Mouse (Mus musculus): Measurements from ENCODE around the gene Abcc4. TPM values are rescaled to one million over a fixed set of nuclear protein-coding genes. Genes with fewer than 3 reads are reported as not detected.
A peak's percentile ranks its signal among the peaks of the same experiment; 100 is the strongest.

Gene Abcc4
- total RNA-seq, 2 experiments from 2014 or later, result 9.5 to 11.0 TPM

DNA sequence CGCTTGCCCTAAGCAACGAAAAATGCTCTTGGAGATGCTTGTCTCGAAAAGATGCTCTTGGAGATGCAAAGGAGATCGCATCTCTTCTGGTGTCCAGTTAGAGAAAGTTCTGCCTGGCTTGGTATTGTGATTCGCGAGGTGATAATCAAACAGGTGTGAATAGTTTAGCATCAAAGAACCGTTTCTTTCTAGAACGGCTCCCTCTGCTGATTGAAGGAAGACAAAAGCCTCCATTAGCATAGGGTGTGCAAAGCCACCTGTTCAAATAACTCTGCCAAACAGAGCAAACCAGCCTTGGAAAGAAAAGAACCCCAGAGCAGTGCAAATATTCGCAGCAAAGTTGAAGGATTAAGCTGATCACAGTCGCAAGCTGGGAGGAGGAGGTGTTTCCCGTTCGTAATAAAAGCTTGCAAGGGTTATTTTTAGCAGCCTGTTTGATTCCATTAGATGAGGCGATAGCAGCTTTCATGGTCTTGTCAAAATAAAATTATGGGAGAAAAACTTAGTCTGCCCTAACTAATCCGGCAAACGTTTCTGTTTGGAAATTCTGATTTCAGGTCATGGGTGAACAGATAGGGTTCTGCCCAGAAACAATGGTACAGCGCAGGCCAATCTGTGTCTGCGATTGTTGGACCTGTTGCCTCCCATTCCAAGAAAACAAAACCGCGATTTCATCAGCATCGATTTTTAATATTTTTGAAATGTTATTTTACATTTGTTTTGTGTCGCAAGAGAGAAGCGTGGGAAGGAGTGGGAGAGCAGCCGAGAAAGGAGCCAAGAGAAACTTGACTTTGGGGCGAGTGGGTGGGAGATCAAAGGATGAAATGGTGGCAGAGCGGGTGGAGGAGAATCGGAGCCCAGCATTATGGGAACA is 231.6 kb downstream of the Abcc4 start:
- H3K27ac ChIP-seq, result no peak overlapping the region
- TF ChIP-seq CTCF (IDR thresholded peaks at IDR 0.05), result peak; percentile 27
- peak overlapping the region; percentile 45 for H3K4me3 ChIP-seq
- DNase-seq (ENCODE audit: extremely low spot score in 1 of 2, low spot score in 2 of 2), result peak; percentile 9 to 11
- intact Hi-C loops (cut with DNase I), result no loop called here

GRCm38 (mm10) chr14:118473831-118474193 is 232.2 kb downstream of the Abcc4 start:
- H3K4me3 ChIP-seq, result peak overlapping the region; percentile 45
- intact Hi-C loops (cut with DNase I), result no loop called here
- no peak for TF ChIP-seq CTCF (IDR thresholded peaks at IDR 0.05)

DNA sequence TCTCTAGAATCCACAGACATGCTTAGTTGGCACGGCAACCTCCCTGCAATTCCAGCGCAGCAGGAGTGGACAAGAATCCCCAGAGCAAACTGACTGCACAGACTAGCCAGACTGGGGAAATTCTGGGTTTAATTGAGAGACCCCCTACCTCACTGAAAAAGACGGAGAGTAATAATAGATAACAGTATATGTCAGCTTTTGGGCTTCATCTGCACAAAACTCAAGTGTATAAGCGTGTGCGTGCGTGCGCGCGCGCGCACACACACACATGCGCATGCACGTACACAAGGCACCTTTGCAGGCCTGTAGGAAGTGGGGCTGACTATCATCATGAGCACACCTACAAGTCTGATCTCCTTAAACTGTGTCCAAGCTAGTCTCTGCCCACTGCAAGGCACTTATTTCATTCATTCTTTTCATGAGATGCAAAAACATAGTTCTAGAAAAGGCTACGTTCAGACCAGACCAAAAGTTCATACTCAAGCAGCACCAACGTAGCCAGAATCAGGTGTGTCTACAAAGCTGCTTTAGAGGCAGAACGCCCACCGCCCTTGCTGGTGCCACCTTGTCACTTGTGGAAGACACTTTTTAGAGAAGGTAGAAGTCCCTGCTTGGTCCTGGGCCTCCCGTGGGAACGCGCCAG is 232.7 kb downstream of the Abcc4 start:
- no peak for DNase-seq (ENCODE audit: extremely low spot score in 1 of 2, low spot score in 2 of 2)
- Histone ChIP-seq H3K4me3 (peak overlapping the region; percentile 45), H3K27ac (no peak overlapping the region)
- intact Hi-C loops (cut with DNase I), result no loop called here
- TF ChIP-seq CTCF (IDR thresholded peaks at IDR 0.05), result no peak

More at GRCm38 (mm10) chr14:118473831-118474193, 232.2 kb downstream of the Abcc4 start:
- DNase-seq (ENCODE audit: extremely low spot score in 1 of 2, low spot score in 2 of 2), result peak; percentile 29 to 36
- no peak overlapping the region for H3K27ac ChIP-seq

DNA sequence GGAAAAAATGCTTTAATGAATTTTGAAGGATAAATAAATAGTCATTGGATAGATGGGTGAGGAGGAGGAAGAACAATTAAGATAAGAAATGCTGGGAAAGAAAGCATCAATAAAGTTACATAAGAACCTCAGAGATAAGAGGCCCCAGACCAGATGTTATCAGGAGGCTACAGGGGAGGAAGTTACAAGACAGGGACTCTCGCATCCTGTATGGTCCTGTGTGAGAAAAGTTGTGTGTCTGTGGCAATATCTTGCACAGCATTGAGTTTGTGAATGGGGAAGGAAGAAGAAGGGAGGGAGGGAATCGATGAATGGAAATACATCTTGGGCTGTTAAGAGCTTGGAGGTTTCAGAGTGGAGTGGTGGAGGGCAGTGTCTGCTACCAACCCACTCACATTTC is 240.7 kb downstream of the Abcc4 start:
- no peak for TF ChIP-seq CTCF (IDR thresholded peaks at IDR 0.05)
- intact Hi-C loops (cut with DNase I), result no loop called here
- H3K27ac ChIP-seq, result no peak overlapping the region
- no peak for DNase-seq (ENCODE audit: extremely low spot score in 1 of 2, low spot score in 2 of 2)
- H3K4me3 ChIP-seq, result no peak overlapping the region

GRCm38 (mm10) chr14:118464401-118464800 is 241.6 kb downstream of the Abcc4 start:
- no peak for DNase-seq (ENCODE audit: extremely low spot score in 1 of 2, low spot score in 2 of 2)
- TF ChIP-seq CTCF (IDR thresholded peaks at IDR 0.05), result no peak
- Histone ChIP-seq H3K4me3 (no peak overlapping the region), H3K27ac (no peak overlapping the region)
- intact Hi-C loops (cut with DNase I), result no loop called here

DNA sequence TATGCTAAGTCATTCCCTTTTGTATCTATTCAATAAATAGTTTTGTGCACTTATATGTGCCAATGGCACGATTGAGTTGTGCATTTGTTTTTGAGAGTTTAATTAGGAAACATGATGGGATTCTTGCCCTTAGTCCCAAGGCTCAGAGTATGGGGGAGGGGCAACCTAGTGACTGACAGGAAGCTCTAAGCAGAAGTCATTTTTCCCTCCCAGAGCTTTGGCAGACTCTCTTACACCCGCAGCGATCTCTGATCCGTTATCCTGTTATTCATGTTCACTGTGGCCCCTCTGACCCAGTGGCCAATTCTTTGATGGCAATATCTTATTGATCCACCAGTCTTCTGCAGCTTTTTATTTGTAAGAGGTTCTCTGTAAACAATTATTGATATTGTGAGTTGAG is 253.4 kb downstream of the Abcc4 start:
- intact Hi-C loops (cut with DNase I), result no loop called here
- no peak for DNase-seq (ENCODE audit: extremely low spot score in 1 of 2, low spot score in 2 of 2)
- no peak overlapping the region for H3K4me3 ChIP-seq
- no peak overlapping the region for H3K27ac ChIP-seq
- TF ChIP-seq CTCF (IDR thresholded peaks at IDR 0.05), result no peak

DNA sequence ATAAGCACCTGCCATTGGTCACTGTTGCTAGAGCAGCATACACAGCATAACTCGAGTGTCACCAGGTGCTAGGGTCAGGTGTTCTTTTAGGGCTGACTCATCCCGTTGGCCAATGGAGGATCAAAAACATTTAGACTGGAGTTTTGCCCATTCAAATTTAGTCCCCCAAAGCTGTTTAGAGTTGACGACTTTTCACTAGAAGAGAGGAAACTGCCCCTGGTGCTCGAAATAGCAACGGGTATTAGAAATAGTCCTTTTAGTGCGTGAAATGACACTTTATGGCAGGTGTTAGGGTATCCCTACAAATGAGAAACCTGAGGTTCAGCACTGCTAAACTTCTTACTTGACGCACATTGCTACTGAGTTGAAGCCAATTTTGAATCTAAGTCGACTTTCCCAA is 265.9 kb downstream of the Abcc4 start:
- no peak overlapping the region for H3K27ac ChIP-seq
- no peak overlapping the region for H3K4me3 ChIP-seq
- TF ChIP-seq CTCF (IDR thresholded peaks at IDR 0.05), result no peak
- DNase-seq (ENCODE audit: extremely low spot score in 1 of 2, low spot score in 2 of 2), result no peak
- intact Hi-C loops (cut with DNase I), result no loop called here

DNA sequence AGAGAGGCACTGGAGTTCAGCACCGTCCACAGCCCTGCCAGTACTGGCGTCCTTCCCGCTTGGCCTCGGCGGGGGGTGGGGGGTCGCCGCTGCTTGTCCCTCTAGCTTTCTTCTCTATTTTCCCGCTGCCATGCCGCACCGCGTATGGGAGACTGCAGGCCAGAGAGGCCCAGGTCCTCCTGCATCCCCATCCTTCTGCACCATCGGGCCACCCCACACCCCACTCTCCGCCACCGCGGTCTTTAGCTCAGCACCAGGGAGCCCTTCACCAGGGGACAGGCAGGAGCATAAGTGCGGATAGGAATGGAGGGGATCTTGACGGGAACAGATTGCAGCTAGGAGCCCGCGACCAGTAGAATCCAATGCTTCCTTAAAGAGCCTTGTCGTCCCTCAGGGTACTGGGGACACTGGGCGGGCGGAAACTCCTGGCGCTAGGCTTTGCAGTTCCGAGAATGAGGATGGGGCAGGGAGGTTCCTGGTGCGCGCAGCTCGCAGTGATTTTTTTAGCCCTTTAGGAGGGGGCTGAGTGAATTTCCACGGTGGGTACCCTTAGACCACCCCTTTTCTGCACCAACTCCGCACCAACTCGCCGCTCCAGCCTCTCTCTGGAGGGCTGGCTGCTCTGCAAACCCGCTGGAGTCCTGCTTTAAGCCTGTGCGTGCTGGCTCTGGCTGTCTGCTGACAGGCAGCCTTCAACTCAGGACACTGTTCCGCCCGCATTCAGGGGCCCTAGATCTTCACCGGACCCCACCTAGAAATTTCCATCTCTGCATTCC is 268.7 kb downstream of the Abcc4 start:
- DNase-seq (ENCODE audit: extremely low spot score in 1 of 2, low spot score in 2 of 2), result peak; percentile 9 to 20
- H3K27ac ChIP-seq, result peak overlapping the region; percentile 32; the same call in 1 of the 2 replicates

GRCm38 (mm10) chr14:118436791-118437155 is 269.2 kb downstream of the Abcc4 start:
- DNase-seq (ENCODE audit: extremely low spot score in 1 of 2, low spot score in 2 of 2), result peak; percentile 22 to 33
- TF ChIP-seq CTCF (IDR thresholded peaks at IDR 0.05), result peak; percentile 4
- Histone ChIP-seq H3K27ac (peak overlapping the region; percentile 32; the same call in 1 of the 2 replicates), H3K4me3 (peak overlapping the region; percentile 37)
- intact Hi-C loops (cut with DNase I), result loop anchor here (1.0 kb wide), 1 partner anchor 199 kb away; the partner anchor contains the start of gene Sox21

More for the DNA sequence above, 268.7 kb downstream of the Abcc4 start:
- H3K4me3 ChIP-seq, result peak overlapping the region; percentile 37
- intact Hi-C loops (cut with DNase I), result no loop called here
- TF ChIP-seq CTCF (IDR thresholded peaks at IDR 0.05), result no peak

- TF ChIP-seq CTCF (IDR thresholded peaks at IDR 0.05), result no peak
- no peak for DNase-seq (ENCODE audit: extremely low spot score in 1 of 2, low spot score in 2 of 2)
- H3K4me3 ChIP-seq, result no peak overlapping the region
- no peak overlapping the region for H3K27ac ChIP-seq
- intact Hi-C loops (cut with DNase I), result loop anchor here (1.0 kb wide), 1 partner anchor 199 kb away; the partner anchor contains the start of gene Sox21
Observed at GRCm38 (mm10) chr14:118435676-118436330, 270.2 kb downstream of the Abcc4 start.

GRCm38 (mm10) chr14:118434842-118435241 is 271.2 kb downstream of the Abcc4 start:
- intact Hi-C loops (cut with DNase I), result no loop called here
- no peak overlapping the region for H3K4me3 ChIP-seq
- no peak for TF ChIP-seq CTCF (IDR thresholded peaks at IDR 0.05)
- DNase-seq (ENCODE audit: extremely low spot score in 1 of 2, low spot score in 2 of 2), result no peak
- H3K27ac ChIP-seq, result no peak overlapping the region
